Mouse (Mus musculus) lung, postnatal 10 days (tissue): Measurements from ENCODE around the gene Saysd1.
A peak's percentile ranks its signal among the peaks of the same experiment; 100 is the strongest.

Experiments
- DNase-seq: peaks from one replicate; pipeline ENCODE4 v3.0.0; 2021

Saysd1 gene

DNA sequence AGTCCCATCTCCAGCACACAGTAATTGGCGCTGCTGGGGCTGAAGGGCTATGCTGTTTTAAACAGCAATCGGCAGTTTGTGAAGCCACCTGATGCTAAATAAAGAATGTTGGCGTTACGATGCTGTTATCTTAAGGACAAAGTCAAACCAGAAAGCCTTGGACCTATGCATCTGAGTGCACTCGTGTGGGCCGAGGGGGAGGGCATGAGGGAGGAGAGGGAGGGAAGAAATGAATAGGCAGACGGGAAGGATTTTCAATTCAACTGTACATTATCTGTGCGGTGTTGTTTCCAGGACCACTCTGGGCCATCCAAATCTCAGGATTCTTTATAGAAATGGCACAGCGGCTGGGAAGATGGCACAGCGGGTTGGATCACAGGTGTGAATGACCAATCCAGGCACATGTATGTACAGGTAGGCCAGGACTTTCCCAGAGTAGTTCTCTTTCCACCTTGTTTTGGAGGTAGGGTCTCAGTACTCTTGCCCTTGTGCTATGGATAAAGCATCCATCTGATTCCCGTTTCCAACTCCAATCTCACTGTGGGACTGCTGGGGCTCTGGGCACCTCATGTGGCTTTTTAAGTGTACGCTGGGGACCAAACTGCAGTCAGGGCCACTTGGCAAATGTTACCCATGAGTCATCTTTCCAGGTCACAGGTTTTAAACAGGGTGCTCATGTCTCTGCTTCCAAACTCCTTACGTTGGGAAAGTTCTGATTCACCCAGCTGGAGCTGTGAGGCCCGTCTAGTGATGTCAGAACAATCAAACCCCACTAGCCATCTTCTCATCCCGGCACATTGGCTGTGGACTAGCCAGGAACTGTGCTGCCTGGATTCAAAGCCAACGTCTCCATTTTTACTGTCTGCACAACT lies at the start of gene Saysd1:
Gene Saysd1, minus strand, starts transcription at position 51 of the 872 bp plus-strand sequence.
- no peak for DNase-seq

- no peak for DNase-seq
Observed at GRCm38 (mm10) chr14:20185426-20185825, 47.1 kb upstream of the Saysd1 start.

- no peak for DNase-seq
Observed at GRCm38 (mm10) chr14:20183701-20184100, 45.4 kb upstream of the Saysd1 start.

DNA sequence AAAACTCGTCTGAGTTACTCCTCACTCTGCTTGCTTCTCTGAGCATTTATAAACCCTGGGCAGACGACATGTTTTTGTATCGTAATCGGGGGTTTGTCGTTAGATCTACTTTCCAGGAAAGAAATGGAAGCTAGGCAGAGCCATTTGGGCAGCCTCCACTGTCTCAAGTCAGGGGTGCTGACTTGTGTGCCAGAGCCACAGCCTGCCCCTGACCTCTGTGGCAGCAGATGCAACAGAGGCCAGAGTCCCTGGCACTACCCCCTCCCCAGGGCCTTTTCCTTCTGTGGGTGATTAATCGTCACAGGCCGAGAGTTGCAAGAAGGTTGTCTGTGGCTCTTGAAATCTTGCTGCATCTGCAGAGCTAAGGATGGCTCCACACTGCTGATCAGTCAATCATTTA lies 44.3 kb upstream of the Saysd1 start:
- no peak for DNase-seq

DNA sequence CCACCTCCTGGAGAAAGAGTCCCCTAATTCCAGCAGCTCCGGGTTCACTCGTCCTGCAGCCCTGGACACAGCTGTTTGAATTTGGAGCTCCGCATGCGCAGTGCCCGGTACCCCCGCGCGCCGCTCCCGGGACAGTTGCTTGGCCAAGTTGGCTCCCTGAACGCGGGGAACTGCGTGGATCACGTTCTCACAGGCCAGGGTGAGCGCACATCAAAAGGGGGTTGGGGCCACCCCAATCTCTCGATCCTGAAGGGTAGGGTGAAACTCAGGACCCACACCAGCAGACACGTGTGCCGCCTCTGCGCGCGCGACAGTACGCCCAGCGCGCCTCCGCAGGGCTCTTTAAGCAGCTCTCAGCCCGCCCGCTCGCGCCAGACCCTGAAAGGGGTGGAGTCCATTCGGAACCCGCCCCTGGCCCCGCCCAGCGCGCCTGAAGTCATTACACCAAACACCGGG lies 43.2 kb upstream of the Saysd1 start, which contains the start of gene Kcnk5:
Gene Kcnk5, minus strand, starts transcription at position 344 of the 456 bp plus-strand sequence.
- DNase-seq, result peak; percentile 95

DNA sequence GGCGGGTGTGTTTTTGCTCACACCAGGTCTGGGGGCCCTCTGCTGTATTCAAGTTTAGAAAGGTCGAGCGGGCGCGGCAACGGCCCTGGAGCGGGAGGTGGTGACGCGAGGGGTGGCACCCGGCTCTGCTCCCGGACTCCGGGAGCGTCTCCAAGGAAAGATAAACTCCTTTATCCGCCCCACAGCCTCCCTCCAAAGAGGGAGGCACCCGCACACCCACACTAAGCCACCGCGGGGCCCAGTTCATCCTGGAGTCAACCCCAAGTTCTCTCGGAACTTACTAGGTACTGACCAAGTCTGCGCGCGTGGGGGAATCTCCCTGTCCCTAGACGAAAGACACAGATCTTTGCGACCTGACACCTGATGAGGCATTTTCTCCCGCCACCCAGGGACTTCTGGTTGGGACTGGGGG lies 42.4 kb upstream of the Saysd1 start:
- peak; percentile 65 for DNase-seq

GRCm38 (mm10) chr14:20180304-20180703 lies 42.0 kb upstream of the Saysd1 start:
- no peak for DNase-seq

GRCm38 (mm10) chr14:20179731-20180280 lies 41.5 kb upstream of the Saysd1 start:
- DNase-seq, result no peak

- DNase-seq, result no peak
Observed at GRCm38 (mm10) chr14:20179080-20179479, 40.7 kb upstream of the Saysd1 start.

DNA sequence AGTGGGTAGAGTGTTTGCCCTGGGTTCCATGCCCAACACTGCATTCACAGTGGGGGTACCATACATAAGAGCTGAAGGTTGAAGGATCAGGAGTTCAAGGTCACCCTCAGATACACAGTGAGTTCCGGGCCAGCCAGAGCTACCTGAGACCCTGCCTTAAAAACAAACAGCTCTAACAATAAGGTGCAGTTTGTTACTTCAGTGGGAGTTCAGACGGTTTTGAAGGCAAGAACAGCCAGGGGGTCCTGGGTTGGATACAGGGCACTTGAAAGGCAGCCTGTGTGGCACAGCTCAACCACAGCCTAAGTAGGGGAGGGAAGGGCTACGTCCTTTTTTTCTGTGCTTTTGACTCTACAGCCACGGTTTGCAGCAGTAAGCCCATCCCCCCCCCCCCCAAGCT lies 40.3 kb upstream of the Saysd1 start:
- DNase-seq, result no peak

GRCm38 (mm10) chr14:20177494-20178123 lies 39.3 kb upstream of the Saysd1 start:
- DNase-seq, result peak; percentile 48

GRCm38 (mm10) chr14:20175705-20176104 lies 37.4 kb upstream of the Saysd1 start:
- no peak for DNase-seq

DNA sequence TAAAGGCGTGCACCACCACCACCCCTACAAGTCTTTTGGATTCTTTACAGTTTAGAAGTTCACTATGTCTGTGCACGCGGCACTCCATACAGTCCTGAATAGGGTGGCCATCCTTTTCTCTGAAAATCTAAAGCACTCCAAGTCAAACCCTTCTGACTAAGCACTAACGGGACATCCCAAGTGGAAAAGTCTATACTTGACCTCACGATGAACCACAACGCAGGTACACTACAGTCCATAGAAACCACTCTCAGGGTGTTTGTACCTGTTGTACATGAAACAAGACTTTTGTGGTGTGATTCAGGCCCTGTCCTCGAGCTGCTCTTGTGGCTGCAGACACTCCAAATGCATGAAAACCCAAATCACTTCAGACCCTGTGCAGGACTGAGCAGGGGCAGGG lies 36.8 kb upstream of the Saysd1 start:
- no peak for DNase-seq

GRCm38 (mm10) chr14:20174696-20175095 lies 36.4 kb upstream of the Saysd1 start:
- no peak for DNase-seq

DNA sequence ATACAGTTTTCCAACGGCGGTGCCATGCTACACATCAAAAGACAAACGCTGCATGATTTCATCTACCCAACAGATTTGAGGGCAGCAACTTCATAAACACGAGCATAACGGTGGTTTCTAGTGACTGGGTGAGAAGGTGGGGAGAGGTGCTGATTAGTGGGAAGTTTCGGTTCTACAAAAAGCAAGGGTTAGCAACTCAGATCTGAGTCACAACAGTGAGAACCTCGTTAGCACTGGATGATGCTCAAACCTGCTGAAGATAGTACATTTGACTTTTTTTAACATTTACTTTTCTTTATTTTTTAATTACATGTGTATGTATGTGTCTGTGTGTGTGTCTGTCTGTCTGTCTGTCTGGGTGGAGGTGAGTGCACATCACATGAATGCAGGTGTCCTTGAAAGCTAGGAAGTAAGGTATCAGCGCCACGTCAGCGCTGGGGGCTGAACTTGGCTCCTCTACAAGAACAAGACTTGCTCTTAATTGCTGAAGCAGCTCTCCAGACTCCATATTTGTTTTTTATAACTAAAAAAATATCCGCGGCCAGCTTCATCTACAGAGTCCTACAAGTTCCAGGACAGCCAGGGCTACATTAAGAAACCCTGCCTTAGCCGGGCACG lies 35.6 kb upstream of the Saysd1 start:
- DNase-seq, result no peak

- no peak for DNase-seq
Observed at GRCm38 (mm10) chr14:20172924-20173323, 34.6 kb upstream of the Saysd1 start.

GRCm38 (mm10) chr14:20172509-20172908 lies 34.2 kb upstream of the Saysd1 start:
- peak; percentile 64 for DNase-seq

DNA sequence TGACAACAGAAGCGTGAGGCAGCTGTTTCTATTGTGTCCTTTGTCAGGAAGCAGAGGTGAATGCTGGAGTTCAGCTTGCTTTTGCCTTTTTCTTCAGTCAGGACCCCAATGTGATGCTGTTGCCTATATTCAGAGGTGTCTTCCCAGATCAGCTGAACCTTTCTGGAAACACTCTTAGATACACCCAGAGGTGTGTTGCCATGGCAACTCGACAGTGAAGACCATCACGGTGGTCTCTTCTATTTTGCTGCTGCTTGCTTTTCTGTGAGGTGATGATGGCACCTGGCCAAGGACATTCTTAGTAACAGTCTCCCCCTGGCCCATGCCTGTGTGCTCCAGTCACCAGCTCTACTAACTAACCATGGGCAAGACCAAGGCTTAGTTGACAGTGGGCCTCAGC lies 33.5 kb upstream of the Saysd1 start:
- no peak for DNase-seq

DNA sequence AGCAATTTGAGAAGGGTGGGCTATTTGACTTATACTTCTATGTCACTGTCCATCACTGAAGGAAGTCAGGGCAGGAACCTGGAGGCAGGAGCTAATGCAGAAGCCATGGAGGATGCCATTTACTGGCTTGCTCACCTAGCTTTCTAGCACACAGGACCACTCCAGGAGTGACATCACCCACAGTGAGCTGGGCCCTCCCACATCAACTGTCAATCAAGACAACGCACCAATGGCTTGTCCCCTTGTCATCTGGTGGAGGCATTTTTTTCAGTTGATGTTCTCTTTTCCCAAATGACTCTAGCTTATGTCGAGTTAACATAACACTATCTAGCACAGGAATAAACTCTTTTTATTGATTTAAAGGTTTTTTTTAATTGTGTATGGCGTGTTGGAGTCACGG lies 30.9 kb upstream of the Saysd1 start:
- no peak for DNase-seq

DNA sequence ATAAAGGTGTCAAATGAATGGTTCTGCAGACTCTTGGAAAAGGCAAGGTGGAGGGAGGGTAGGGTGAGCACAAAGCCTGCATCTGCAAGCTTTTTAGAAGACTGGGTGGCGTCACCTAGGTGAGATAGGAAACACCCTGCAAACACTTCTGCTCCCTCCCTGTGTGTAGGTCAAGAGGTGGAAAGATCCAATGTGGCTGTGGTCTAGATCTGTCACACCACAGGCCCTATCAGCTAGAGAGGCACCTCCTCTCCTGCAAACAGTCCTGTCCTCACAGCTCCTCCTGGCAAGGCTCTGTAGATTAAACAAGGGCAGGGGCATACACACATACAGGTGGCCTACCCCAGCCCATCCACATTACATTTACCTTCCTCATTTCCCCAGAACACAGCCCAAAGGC lies 30.1 kb upstream of the Saysd1 start:
- DNase-seq, result no peak

GRCm38 (mm10) chr14:20168054-20168453 lies 29.7 kb upstream of the Saysd1 start:
- no peak for DNase-seq

GRCm38 (mm10) chr14:20165413-20165812 lies 27.1 kb upstream of the Saysd1 start:
- peak; percentile 57 for DNase-seq

- no peak for DNase-seq
Observed at GRCm38 (mm10) chr14:20164438-20164837, 26.1 kb upstream of the Saysd1 start.
